Mouse (Mus musculus) ES-E14 (cell line): ENCODE results near the gene Unc5cl. TPM values are rescaled to one million over a fixed set of nuclear protein-coding genes. Genes with fewer than 3 reads are reported as not detected.

Experiments used
- DNase-seq: peaks from one replicate; pipeline ENCODE4 v3.0.0-alpha.2; 2013; ENCODE audit warnings: low read depth, low spot score
- H3K27ac ChIP-seq: 2 replicates; pipeline ENCODE4 v1.5.1; 2012; ENCODE audit warnings: low read depth, mild to moderate bottlenecking, low read length, moderate library complexity, mixed read lengths; ENCODE audit not compliant: poor library complexity, insufficient read depth, severe bottlenecking
- H3K36me3 ChIP-seq: 2 replicates; pipeline ENCODE4 v1.6.1; 2012; ENCODE audit warnings: mild to moderate bottlenecking, low read length, moderate library complexity, mixed read lengths; ENCODE audit not compliant: control insufficient read depth, poor library complexity, insufficient read depth, severe bottlenecking
- H3K4me1 ChIP-seq, 2 experiments: fragments of 150-350 bp in 1 of 2; sonication (generic) in 1 of 2; 2 replicates each; pipeline ENCODE4 v1.6.1; 2012; ENCODE audit warnings: low read length in 2 of 2, mild to moderate bottlenecking in 1 of 2, mixed read lengths in 1 of 2; ENCODE audit not compliant: control insufficient read depth in 2 of 2, insufficient read depth in 2 of 2, poor library complexity in 1 of 2
- H3K4me3 ChIP-seq, 2 experiments: fragments of 150-350 bp in 1 of 2; sonication (generic) in 1 of 2; 2 replicates each; pipeline ENCODE4 v1.5.1; 2012; ENCODE audit warnings: low read length in 2 of 2, low read depth in 1 of 2, mild to moderate bottlenecking in 1 of 2, mixed read lengths in 1 of 2; ENCODE audit not compliant: insufficient read depth in 1 of 2, poor library complexity in 1 of 2, severe bottlenecking in 1 of 2
- H3K9ac ChIP-seq: 2 replicates; pipeline ENCODE4 v1.6.1; 2012; ENCODE audit warnings: low read depth, mild to moderate bottlenecking, low read length, mixed read lengths; ENCODE audit not compliant: poor library complexity, insufficient read depth, severe bottlenecking
- H3K9me3 ChIP-seq: fragments of 150-350 bp; sonication (generic); 2 replicates; pipeline ENCODE4 v1.6.1; 2012; ENCODE audit warnings: low read depth, mild to moderate bottlenecking, low read length; ENCODE audit not compliant: control insufficient read depth, insufficient read depth
- CHD2 ChIP-seq: IDR thresholded peaks from 2 replicates; pipeline ENCODE4 v1.6.1; 2014; ENCODE audit warnings: mild to moderate bottlenecking, low read depth, low read length, inconsistent platforms
- HCFC1 ChIP-seq: IDR thresholded peaks from 2 replicates; pipeline ENCODE4 v1.6.1; 2012; ENCODE audit warnings: low read length, inconsistent platforms, borderline replicate concordance; ENCODE audit not compliant: insufficient read depth
- MAFK ChIP-seq: IDR thresholded peaks from 2 replicates; pipeline ENCODE4 v1.6.1; 2014; ENCODE audit warnings: mild to moderate bottlenecking, low read depth, low read length, inconsistent platforms; ENCODE audit not compliant: insufficient read depth
- ZC3H11A ChIP-seq: IDR thresholded peaks from 2 replicates; pipeline ENCODE4 v1.6.1; 2012; ENCODE audit warnings: low read depth, mild to moderate bottlenecking, inconsistent platforms, low read length, borderline replicate concordance
- ZNF384 ChIP-seq: IDR thresholded peaks from 2 replicates; pipeline ENCODE4 v1.6.1; 2012; ENCODE audit warnings: low read depth, low read length, inconsistent platforms
- in situ Hi-C, 2 experiments: fragments of 600-800 bp; cut with MboI; formaldehyde crosslinking; loops; one replicate each; pipeline ENCODE4 v1.15.1; 2025; ENCODE audit warnings: low sequenced_read_pairs in 2 of 2, inconsistent platforms in 1 of 2; ENCODE audit not compliant: unreplicated experiment in 2 of 2
- total RNA-seq: library from RNA; depleted of rRNA; stranded (reverse); fragments of 300-350 nt; gene quantifications from 2 replicates; pipeline ENCODE4 v1.2.3, GENCODE M21; 2012

Gene Unc5cl
- total RNA-seq, 1 experiment = 1.2 TPM

- no peak overlapping the region for H3K4me3 ChIP-seq
- TF ChIP-seq MAFK (no peak), ZNF384 (no peak), ZC3H11A (no peak), CHD2 (no peak), HCFC1 (no peak)
- H3K36me3 ChIP-seq = no peaks in the 10 kb centered on the region
- no peak for DNase-seq
- H3K4me1 ChIP-seq = peaks cover 0 to 12% of the 10 kb centered on the region in 2 experiments; a peak in 1 of 4 replicates
- H3K9me3 ChIP-seq = no peaks in the 10 kb centered on the region
- no peak overlapping the region for H3K27ac ChIP-seq
- in situ Hi-C loops = no loop called here
- no peak overlapping the region for H3K9ac ChIP-seq
These were observed 88.0 kb downstream of the Unc5cl start for GRCm38 (mm10) chr17:48542733-48543132.

GRCm38 (mm10) chr17:48543301-48543765, 88.6 kb downstream of the Unc5cl start:
- H3K4me3 ChIP-seq = no peak overlapping the region; a peak in 1 of 4 replicates
- H3K36me3 ChIP-seq = no peaks in the 10 kb centered on the region
- H3K9ac ChIP-seq = no peak overlapping the region
- TF ChIP-seq HCFC1 = no peak
- TF ChIP-seq MAFK = no peak
- no peak for DNase-seq
- in situ Hi-C loops = no loop called here
- H3K9me3 ChIP-seq = no peaks in the 10 kb centered on the region
- no peak overlapping the region for H3K27ac ChIP-seq
- H3K4me1 ChIP-seq = peaks cover 0 to 13% of the 10 kb centered on the region in 2 experiments; a peak in 1 of 4 replicates

- Histone ChIP-seq H3K36me3 (no peaks in the 10 kb centered on the region), H3K9ac (no peak overlapping the region), H3K9me3 (no peaks in the 10 kb centered on the region), H3K27ac (no peak overlapping the region), H3K4me3 (no peak overlapping the region), H3K4me1 (peaks cover 0 to 13% of the 10 kb centered on the region in 2 experiments; a peak in 1 of 4 replicates)
- TF ChIP-seq HCFC1 = no peak
- no peak for TF ChIP-seq CHD2
- TF ChIP-seq ZNF384 = no peak
- no peak for TF ChIP-seq MAFK
- TF ChIP-seq ZC3H11A = no peak
- no peak for DNase-seq
- in situ Hi-C loops = no loop called here
These were observed 90.0 kb downstream of the Unc5cl start for GRCm38 (mm10) chr17:48544722-48545121.

- Histone ChIP-seq H3K27ac (no peak overlapping the region), H3K36me3 (no peaks in the 10 kb centered on the region), H3K9me3 (no peaks in the 10 kb centered on the region), H3K4me3 (peak overlapping the region; percentile 14 to 15; a peak in 1 of 4 replicates), H3K4me1 (peaks cover 0 to 13% of the 10 kb centered on the region in 2 experiments; a peak in 1 of 4 replicates), H3K9ac (no peak overlapping the region)
- in situ Hi-C loops = no loop called here
- TF ChIP-seq MAFK (no peak), CHD2 (no peak), HCFC1 (no peak)
- peak; percentile 38 for DNase-seq
These were observed 90.7 kb downstream of the Unc5cl start for GRCm38 (mm10) chr17:48545223-48545943.
